Mouse (Mus musculus) heart, embryonic 12.5 days (tissue): ENCODE data around the gene Pou2f2. TPM values are rescaled to one million over a fixed set of nuclear protein-coding genes. Genes with fewer than 3 reads are reported as not detected.

Source experiments
- ATAC-seq: fragments of 200-750 bp; cut with Nextera tagmentation; 2 replicates; pipeline ENCODE4 v1.8.0; 2017; ENCODE audit warnings: moderate TSS enrichment, moderate library complexity; ENCODE audit not compliant: insufficient number of reproducible peaks, low FRiP score
- H3K27ac ChIP-seq: fragments of 300-500 bp; sonication (generic); 2 replicates; pipeline ENCODE4 v1.5.1; 2016; ENCODE audit warnings: mild to moderate bottlenecking, moderate library complexity; ENCODE audit not compliant: poor library complexity, severe bottlenecking
- H3K27me3 ChIP-seq: fragments of 300-500 bp; sonication (generic); replicated peaks from 2 replicates; pipeline ENCODE4 v1.6.1; 2016; ENCODE audit warnings: mild to moderate bottlenecking, moderate library complexity
- H3K36me3 ChIP-seq: fragments of 300-500 bp; sonication (generic); 2 replicates; pipeline ENCODE4 v1.6.1; 2016; ENCODE audit warnings: mild to moderate bottlenecking, moderate library complexity
- H3K4me1 ChIP-seq: fragments of 300-500 bp; sonication (generic); replicated peaks from 2 replicates; pipeline ENCODE4 v1.6.1; 2016; ENCODE audit warnings: mild to moderate bottlenecking
- H3K4me2 ChIP-seq: fragments of 300-500 bp; sonication (generic); 2 replicates; pipeline ENCODE4 v1.6.1; 2016; ENCODE audit warnings: mild to moderate bottlenecking, moderate library complexity
- H3K4me3 ChIP-seq: fragments of 300-500 bp; sonication (generic); 2 replicates; pipeline ENCODE4 v1.5.1; 2016; ENCODE audit warnings: mild to moderate bottlenecking
- H3K9ac ChIP-seq: fragments of 300-500 bp; sonication (generic); 2 replicates; pipeline ENCODE4 v1.6.1; 2016; ENCODE audit warnings: mild to moderate bottlenecking, moderate library complexity
- H3K9me3 ChIP-seq: fragments of 300-500 bp; sonication (generic); replicated peaks from 2 replicates; pipeline ENCODE4 v1.6.1; 2016; ENCODE audit warnings: mild to moderate bottlenecking, moderate library complexity
- WGBS: fragments of 180-500 bp; shearing (Covaris S2); methylation state at CpG from one replicate; pipeline ENCODE4 v1.1.7; 2016; 5-methylcytosine and 5-hydroxymethylcytosine counted together
- polyA plus RNA-seq: library from polyadenylated mRNA; unstranded; fragments of >200 nt; fragmentation: Nextera tagmentation; extraction: Ambion mirVana; gene quantifications from 2 replicates; pipeline ENCODE4 v1.2.1, GENCODE M21; 2016

The Pou2f2 gene
- polyA plus RNA-seq, 1 experiment from 2014 or later: 0.54 TPM

DNA sequence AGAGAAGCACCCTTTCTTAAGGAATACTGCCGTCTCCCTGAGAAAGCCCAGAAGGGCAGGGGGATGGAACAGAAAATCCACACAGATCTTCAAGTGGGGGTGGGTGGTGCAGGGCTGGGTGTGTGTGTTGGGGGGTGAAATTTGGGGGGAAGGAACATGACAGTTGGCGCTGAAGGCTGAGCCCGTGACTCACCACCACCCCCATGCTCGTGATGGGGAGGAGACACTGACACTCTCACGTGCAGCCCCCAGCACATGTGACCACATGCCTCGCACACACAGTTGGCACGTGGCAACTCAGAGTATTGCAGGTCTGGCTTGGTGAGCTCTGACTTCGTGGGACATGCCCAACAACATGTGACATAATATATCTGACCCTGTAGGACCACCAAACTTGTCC lies 105.6 kb downstream of the Pou2f2 start:
- H3K4me3 ChIP-seq: no peak overlapping the region
- no peaks in the 10 kb centered on the region for H3K27me3 ChIP-seq
- no peak for ATAC-seq
- peaks cover 4% of the 10 kb centered on the region; the same call in 1 of the 2 replicates for H3K36me3 ChIP-seq
- no peak overlapping the region for H3K4me2 ChIP-seq
- H3K27ac ChIP-seq: no peak overlapping the region
- WGBS: 78% methylated on average over 8 of the region's 8 CpGs
- H3K9me3 ChIP-seq: no peaks in the 10 kb centered on the region
- no peak overlapping the region for H3K9ac ChIP-seq
- peaks cover 53% of the 10 kb centered on the region for H3K4me1 ChIP-seq

DNA sequence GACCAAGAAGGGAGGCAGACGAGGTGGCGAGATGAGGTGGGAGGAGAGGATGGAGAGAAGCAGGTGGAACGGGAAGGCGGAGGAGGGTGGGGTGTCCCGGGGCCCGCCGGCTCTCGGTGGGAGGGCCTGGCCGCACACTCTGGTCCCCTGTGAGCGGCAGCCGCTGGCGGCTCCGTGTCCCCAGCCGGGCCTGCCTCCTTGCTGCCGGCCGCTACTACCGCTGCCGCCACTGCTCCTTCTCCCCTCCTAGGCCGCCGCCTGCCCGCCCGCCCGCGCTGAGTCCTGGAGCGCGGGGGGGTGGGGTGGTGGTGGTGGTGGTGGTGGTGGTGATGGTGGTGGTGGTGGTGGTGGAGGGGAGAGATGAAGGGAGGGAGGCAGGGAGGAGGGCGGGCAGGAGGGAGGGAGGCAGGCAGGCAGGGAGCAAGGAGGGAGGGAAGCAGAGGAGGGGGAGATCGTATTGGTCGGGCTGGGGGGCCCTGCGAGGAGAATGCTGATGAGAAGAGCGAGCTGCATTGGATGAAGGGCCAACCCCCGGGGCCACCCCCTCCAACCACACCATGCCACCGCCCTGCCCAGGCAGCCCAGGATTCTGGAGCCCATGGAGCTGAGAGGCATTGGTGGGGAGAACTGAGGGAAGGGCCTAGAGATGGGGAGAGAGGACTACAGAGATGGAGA lies 106.7 kb downstream of the Pou2f2 start:
- H3K27ac ChIP-seq: peak overlapping the region; percentile 79
- no peaks in the 10 kb centered on the region for H3K9me3 ChIP-seq
- peak overlapping the region; percentile 75 for H3K4me3 ChIP-seq
- WGBS: under 1% methylated on average over 20 of the region's 33 CpGs
- H3K4me1 ChIP-seq: peaks cover 42% of the 10 kb centered on the region
- peak overlapping the region; percentile 97 for H3K4me2 ChIP-seq
- peaks cover 13% of the 10 kb centered on the region for H3K36me3 ChIP-seq
- peak; percentile 3; the same call in 1 of the 2 replicates for ATAC-seq
- no peaks in the 10 kb centered on the region for H3K27me3 ChIP-seq
- peak overlapping the region; percentile 90 for H3K9ac ChIP-seq

DNA sequence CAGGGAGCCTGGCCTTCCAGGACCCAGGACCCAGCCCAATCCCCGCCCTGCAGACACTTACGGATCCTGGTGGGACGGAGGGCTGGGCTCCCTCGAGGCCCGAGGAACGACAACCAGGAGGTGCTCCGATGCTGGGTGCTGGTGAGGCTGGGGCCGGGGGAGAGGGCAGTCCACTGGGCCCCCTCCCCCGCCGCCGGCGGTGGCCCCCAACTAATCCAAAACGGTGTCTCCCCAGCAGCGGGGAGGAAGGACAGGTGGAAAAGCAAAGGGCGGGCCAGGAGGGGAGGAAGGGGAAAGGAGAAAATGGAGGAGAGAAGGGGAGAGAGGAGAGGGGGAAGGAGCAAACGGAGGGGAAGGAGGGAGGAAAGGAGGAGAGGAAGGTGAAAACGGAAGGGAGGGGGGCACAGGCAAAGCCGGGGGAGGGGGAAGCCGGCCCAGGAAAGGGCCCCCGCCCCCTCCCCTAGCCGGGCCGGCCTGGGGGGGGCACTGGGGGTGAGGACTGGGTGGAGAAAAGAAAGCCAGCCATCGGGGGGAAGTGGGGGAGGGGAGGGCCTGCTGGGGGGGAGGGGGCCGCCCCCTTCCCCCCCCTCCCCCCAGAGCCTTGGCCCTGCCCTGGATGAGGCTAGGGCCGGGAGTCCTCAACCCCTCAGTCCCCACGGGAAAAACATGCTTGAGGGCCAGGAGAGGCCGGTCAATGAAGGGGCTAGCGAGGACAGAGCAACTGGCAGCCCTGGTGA lies 107.4 kb downstream of the Pou2f2 start, which contains the start of the genes Grik5 and Zfp574:
Gene Grik5 (minus strand): TSS at position 368 of the 737 bp plus-strand sequence.
Gene Zfp574 (plus strand): TSS at position 589 of the 737 bp plus-strand sequence.
- Histone ChIP-seq H3K27ac (peak within 1 kb of the TSS; percentile 79), H3K36me3 (peaks cover 20% of the 10 kb centered on the region), H3K4me1 (peaks cover 42% of the 10 kb centered on the region), H3K27me3 (no peaks in the 10 kb centered on the region), H3K9ac (peak within 1 kb of the TSS; percentile 90), H3K4me2 (peak within 1 kb of the TSS; percentile 97), H3K9me3 (no peaks in the 10 kb centered on the region), H3K4me3 (peak within 1 kb of the TSS; percentile 75)
- ATAC-seq: no peak
- WGBS: 2% methylated on average over 25 of the region's 28 CpGs

DNA sequence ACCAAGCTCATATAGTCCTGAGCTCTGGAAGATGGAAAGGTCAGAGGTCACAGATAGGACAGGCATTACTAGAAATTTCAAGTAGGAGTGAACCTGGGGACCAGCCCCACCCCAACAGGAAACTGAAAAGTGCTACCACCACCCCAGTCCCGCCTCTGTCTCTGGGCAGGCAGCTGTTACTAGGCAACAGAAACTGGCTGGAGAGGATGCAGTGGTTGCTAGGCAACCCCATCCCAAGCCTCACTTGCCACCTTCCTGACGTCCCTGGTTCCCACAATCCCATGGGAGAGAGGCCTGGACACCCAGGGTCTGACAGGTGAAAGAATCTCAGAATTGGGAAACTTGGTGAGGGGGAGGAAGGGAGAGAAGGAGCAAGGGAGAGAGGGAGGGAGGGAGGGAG lies 110.8 kb downstream of the Pou2f2 start:
- no peak overlapping the region for H3K4me3 ChIP-seq
- no peaks in the 10 kb centered on the region for H3K9me3 ChIP-seq
- no peak overlapping the region for H3K27ac ChIP-seq
- 49% methylated on average over 2 of the region's 2 CpGs for WGBS
- peaks cover 53% of the 10 kb centered on the region for H3K36me3 ChIP-seq
- ATAC-seq: no peak
- no peak overlapping the region for H3K9ac ChIP-seq
- no peaks in the 10 kb centered on the region for H3K27me3 ChIP-seq
- H3K4me2 ChIP-seq: no peak overlapping the region
- peaks cover 33% of the 10 kb centered on the region for H3K4me1 ChIP-seq

DNA sequence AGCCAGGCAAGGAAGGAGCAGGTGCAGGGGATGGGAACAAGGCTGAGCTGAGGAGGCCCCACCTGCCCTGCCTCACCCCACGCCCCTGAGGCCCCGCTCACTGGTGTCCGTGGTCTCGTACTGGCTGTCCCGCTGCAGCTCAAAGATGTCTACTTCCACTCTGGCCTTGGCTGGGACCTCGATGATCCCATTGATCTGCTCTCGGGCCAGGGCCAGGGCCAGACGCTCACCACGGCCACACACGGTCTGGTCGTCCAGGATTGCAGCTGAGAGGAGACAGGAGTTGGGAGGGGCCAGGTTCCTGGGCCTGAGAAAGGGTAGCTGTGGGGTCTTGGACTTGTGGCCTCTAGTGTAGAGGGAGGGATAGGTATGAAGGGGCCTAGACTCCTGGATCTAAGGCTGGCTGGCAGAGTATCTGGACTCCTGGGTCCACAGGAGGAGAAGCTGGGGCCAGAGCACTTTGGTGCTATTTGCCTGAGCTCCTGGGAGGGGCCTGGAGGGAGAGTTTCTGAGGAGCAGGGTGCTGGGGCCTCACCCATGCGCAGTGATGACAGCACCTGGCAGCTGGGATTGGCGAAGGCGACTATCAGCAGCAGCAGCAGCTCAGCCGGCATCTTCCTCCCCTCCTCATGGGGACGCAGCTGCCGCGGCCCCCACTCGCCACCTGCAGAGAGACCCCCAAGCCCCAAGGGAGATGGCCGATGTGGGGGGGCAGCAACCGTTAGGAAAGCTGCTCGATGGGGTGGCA lies 111.4 kb downstream of the Pou2f2 start:
- Histone ChIP-seq H3K27me3 (no peaks in the 10 kb centered on the region), H3K4me3 (no peak overlapping the region), H3K36me3 (peaks cover 59% of the 10 kb centered on the region), H3K27ac (no peak overlapping the region), H3K9me3 (no peaks in the 10 kb centered on the region), H3K4me2 (no peak overlapping the region), H3K4me1 (peaks cover 26% of the 10 kb centered on the region), H3K9ac (no peak overlapping the region)
- ATAC-seq: no peak
- 80% methylated on average over 22 of the region's 22 CpGs for WGBS

DNA sequence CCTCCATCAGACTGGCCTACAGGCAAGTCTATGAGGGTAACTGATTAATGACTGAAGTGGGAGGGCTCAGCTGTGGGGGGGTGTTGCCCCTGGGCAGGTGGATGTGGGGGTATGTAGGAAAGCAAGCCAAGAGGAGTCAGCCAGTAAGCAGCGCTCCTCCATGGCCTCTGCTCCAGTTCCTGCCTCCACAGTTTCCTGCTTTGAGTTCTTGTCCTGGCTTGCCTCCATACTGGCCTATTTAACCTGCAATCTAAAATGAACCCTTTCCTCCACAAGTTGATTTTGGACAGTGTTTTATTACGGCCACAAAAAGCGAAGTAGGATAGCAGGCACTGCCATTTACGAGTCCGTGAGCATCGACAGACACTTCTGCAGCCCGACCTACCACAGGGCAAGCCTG lies 112.2 kb downstream of the Pou2f2 start:
- 89% methylated on average over 7 of the region's 7 CpGs for WGBS
- ATAC-seq: no peak

DNA sequence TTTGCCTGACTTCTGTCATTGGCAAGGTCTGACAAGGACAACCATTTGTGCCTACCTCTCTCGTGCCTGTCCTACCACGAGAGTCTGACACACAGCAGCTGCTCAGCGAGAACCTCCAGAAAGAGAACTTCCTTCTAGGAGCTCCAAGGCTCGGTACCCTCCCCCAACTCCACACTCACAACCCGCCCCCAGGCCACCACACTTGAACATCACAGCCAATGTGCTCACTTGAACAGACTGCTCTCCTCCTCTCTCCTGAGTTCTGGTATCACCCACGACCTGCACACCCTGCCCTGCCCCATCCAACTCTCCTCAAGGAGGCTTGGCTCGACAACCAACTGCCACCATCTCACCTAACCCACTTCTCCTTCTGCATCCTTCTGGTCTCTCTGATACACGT lies 115.6 kb downstream of the Pou2f2 start:
- Histone ChIP-seq H3K27me3 (no peaks in the 10 kb centered on the region), H3K36me3 (peaks cover 95% of the 10 kb centered on the region)
- whole genome bisulfite sequencing: 67% methylated on average over 8 of the region's 8 CpGs

More for the DNA sequence above, 112.2 kb downstream of the Pou2f2 start:
- Histone ChIP-seq H3K4me3 (no peak overlapping the region), H3K4me2 (no peak overlapping the region), H3K9me3 (no peaks in the 10 kb centered on the region), H3K27ac (no peak overlapping the region), H3K36me3 (peaks cover 66% of the 10 kb centered on the region), H3K27me3 (no peaks in the 10 kb centered on the region), H3K9ac (no peak overlapping the region), H3K4me1 (peaks cover 25% of the 10 kb centered on the region)

DNA sequence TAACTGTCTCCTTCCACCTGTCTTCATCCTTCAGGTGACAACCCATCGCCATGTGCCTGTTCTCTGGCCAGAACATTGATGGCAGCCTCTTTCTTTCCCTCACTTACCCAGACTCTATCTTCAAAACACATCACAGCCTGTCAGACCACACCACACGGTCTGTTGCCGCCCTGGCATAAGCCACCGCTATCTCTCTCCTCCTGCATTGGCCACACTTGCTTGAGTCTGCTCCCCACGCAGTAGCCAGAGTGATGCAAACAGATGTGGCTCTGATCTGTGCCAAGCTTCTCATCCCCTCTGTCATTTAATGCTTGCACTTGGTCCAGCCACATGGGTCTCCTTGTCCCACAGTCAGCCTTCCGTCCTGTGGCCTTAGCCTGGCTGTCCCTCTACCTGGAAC lies 116.2 kb downstream of the Pou2f2 start:
- peaks cover 5% of the 10 kb centered on the region; the same call in 1 of the 2 replicates for H3K4me1 ChIP-seq
- H3K36me3 ChIP-seq: peaks cover 96% of the 10 kb centered on the region
- no peak overlapping the region for H3K4me2 ChIP-seq
- H3K9me3 ChIP-seq: no peaks in the 10 kb centered on the region
- WGBS: 88% methylated on average over 6 of the region's 6 CpGs
- H3K27me3 ChIP-seq: no peaks in the 10 kb centered on the region
- no peak for ATAC-seq
- H3K9ac ChIP-seq: no peak overlapping the region
- no peak overlapping the region for H3K4me3 ChIP-seq
- H3K27ac ChIP-seq: no peak overlapping the region

More for the DNA sequence above, 115.6 kb downstream of the Pou2f2 start:
- Histone ChIP-seq H3K4me3 (no peak overlapping the region), H3K4me2 (no peak overlapping the region), H3K27ac (no peak overlapping the region), H3K9me3 (no peaks in the 10 kb centered on the region), H3K4me1 (no peaks in the 10 kb centered on the region), H3K9ac (no peak overlapping the region)
- ATAC-seq: no peak

DNA sequence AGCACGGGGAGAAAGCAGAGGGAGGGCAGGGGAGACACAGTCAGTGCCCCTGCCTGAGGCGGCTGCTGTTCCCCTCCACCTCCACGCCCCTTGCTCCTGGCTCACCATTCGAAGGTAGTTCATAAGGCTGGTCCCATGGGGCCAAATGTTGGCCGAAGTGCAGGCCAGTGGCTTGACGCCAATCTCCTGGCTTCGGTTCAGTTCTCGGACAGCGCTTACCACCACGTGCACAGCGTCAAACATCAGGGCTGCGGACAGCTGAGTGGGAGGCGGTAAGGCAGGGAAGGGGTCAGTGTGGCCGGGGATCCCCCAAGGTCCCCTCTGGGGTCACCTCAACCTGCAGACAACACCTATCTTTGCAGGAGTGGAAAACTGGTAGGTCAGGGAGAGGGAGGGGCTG lies 120.7 kb downstream of the Pou2f2 start:
- Histone ChIP-seq H3K27ac (no peak overlapping the region), H3K4me1 (peaks cover 27% of the 10 kb centered on the region), H3K36me3 (peaks cover 96% of the 10 kb centered on the region), H3K27me3 (no peaks in the 10 kb centered on the region), H3K4me2 (no peak overlapping the region), H3K9me3 (no peaks in the 10 kb centered on the region), H3K4me3 (no peak overlapping the region), H3K9ac (no peak overlapping the region)
- whole genome bisulfite sequencing: 78% methylated on average over 14 of the region's 14 CpGs
- no peak for ATAC-seq

DNA sequence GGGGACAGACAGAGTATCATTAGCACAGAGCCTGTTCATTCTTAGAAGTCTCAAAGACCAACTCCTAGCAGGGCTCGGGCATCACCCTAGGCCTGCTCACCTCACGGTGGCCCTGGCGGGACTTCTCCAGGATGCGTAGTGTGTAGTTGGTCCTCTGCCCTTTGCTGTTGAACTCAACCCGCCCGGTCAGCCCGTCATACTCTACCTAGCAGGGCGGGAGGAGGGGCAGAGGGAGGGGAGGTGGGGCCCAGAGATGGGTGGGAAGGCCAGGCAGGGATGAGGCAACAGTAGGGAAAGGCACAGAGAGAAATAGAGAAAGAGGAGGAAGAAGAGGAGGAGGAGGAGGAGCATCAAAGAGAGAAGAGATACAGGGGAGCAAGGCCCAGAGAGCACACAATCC lies 121.1 kb downstream of the Pou2f2 start:
- H3K9me3 ChIP-seq: no peaks in the 10 kb centered on the region
- H3K27ac ChIP-seq: no peak overlapping the region
- no peak overlapping the region for H3K9ac ChIP-seq
- peak; percentile 13; the same call in 1 of the 2 replicates for ATAC-seq
- no peak overlapping the region for H3K4me2 ChIP-seq
- peaks cover 27% of the 10 kb centered on the region for H3K4me1 ChIP-seq
- no peaks in the 10 kb centered on the region for H3K27me3 ChIP-seq
- WGBS: 85% methylated on average over 8 of the region's 8 CpGs
- no peak overlapping the region for H3K4me3 ChIP-seq
- peaks cover 96% of the 10 kb centered on the region for H3K36me3 ChIP-seq

DNA sequence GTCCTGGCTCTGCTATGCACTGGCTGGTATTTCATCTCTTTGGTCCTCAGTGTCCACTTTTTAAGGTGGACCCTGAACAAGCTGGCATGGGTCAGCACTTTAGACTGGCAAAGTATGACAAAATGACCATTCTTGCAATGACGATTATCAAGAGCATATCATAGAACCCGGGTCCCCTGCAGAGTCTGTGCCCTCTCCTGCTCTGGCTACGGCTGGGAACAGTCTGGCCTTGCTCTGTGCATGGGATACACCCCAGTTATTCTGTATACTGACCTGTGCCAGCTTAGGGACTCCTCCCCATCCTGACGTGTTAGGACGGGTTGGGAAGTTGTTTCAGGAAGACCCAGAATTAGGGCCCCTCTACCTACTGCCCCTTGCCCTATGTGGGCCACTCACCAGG lies 121.6 kb downstream of the Pou2f2 start:
- Histone ChIP-seq H3K27me3 (no peaks in the 10 kb centered on the region), H3K27ac (no peak overlapping the region), H3K9ac (no peak overlapping the region), H3K4me1 (peaks cover 27% of the 10 kb centered on the region), H3K36me3 (peaks cover 96% of the 10 kb centered on the region), H3K9me3 (no peaks in the 10 kb centered on the region), H3K4me2 (no peak overlapping the region), H3K4me3 (no peak overlapping the region)
- 87% methylated on average over 5 of the region's 5 CpGs for WGBS
- ATAC-seq: no peak
